Mouse (Mus musculus): ENCODE results near the gene Atxn1. TPM values are rescaled to one million over a fixed set of nuclear protein-coding genes. Genes with fewer than 3 reads are reported as not detected.

The Atxn1 gene
- polyA plus RNA-seq, 1 experiment, result 59.3 TPM

GRCm38 (mm10) chr13:45736241-45736640 lies 228.6 kb downstream of the Atxn1 start:
- TF ChIP-seq CTCF (IDR thresholded peaks at IDR 0.05; ENCODE audit: borderline replicate concordance, insufficient read depth, low read length) (no peak), POLR2A (IDR thresholded peaks at IDR 0.05; ENCODE audit: low read depth, low read length) (no peak)
- Histone ChIP-seq H3K4me1 (ENCODE audit: control insufficient read depth, insufficient read depth, low read length) (no peaks in the 10 kb centered on the region), H3K4me3 (ENCODE audit: insufficient read depth, low read length) (no peak overlapping the region), H3K27ac (ENCODE audit: insufficient read depth, low read length) (no peak overlapping the region)

DNA sequence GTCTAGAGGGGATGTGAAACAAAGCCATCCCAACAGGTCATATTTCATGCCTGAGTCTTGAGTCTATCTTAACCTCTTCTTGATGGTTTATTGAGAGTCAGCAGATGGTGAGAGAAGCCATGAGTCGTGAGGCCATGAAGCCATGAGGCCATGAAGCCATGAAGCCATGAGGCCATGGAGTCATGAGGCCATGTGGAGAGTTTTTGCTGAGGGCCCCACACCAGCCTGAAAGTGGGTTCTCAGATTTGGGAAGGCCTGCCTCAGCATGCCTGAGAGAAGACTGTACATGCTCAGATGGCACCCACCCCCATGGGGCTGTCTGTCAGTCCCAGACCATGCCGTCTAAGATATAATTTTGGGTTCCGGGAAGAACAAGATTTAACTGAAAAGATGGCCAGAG lies 229.0 kb downstream of the Atxn1 start:
- TF ChIP-seq CTCF (IDR thresholded peaks at IDR 0.05; ENCODE audit: borderline replicate concordance, insufficient read depth, low read length) (no peak), POLR2A (IDR thresholded peaks at IDR 0.05; ENCODE audit: low read depth, low read length) (no peak)

GRCm38 (mm10) chr13:45734531-45734930 lies 230.3 kb downstream of the Atxn1 start:
- H3K4me3 ChIP-seq (ENCODE audit: insufficient read depth, low read length), result no peak overlapping the region
- H3K27ac ChIP-seq (ENCODE audit: insufficient read depth, low read length), result no peak overlapping the region
- H3K4me1 ChIP-seq (ENCODE audit: control insufficient read depth, insufficient read depth, low read length), result no peaks in the 10 kb centered on the region
- TF ChIP-seq POLR2A (IDR thresholded peaks at IDR 0.05; ENCODE audit: low read depth, low read length), result no peak
- TF ChIP-seq CTCF (IDR thresholded peaks at IDR 0.05; ENCODE audit: borderline replicate concordance, insufficient read depth, low read length), result no peak

More for the DNA sequence above, 229.0 kb downstream of the Atxn1 start:
- Histone ChIP-seq H3K4me3 (ENCODE audit: insufficient read depth, low read length) (no peak overlapping the region), H3K4me1 (ENCODE audit: control insufficient read depth, insufficient read depth, low read length) (no peaks in the 10 kb centered on the region), H3K27ac (ENCODE audit: insufficient read depth, low read length) (no peak overlapping the region)

- Histone ChIP-seq H3K4me1 (ENCODE audit: control insufficient read depth, insufficient read depth, low read length) (no peaks in the 10 kb centered on the region), H3K27ac (ENCODE audit: insufficient read depth, low read length) (no peak overlapping the region), H3K4me3 (ENCODE audit: insufficient read depth, low read length) (no peak overlapping the region)
- no peak for TF ChIP-seq CTCF (IDR thresholded peaks at IDR 0.05; ENCODE audit: borderline replicate concordance, insufficient read depth, low read length)
- TF ChIP-seq POLR2A (IDR thresholded peaks at IDR 0.05; ENCODE audit: low read depth, low read length), result no peak
Observed at GRCm38 (mm10) chr13:45732590-45732989, 232.2 kb downstream of the Atxn1 start.

DNA sequence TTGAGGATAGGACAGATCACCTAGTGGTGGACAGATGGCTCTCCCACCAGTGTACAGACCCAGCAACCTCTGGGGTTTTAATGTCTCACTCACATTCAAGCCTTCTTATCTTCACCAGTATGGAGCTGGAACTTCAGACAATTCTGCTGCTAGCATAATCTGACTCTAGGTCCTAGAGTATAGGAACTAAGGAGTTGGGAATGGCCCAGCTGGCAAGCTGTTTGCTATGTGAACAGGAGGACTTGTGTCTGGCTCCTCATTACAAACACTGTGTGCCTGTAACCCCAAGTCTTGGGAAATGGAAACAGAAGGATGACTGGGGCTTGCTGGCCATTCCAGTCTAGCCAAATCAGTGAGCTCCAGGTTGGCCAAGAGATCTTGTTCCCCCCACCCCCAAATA lies 237.9 kb downstream of the Atxn1 start:
- TF ChIP-seq POLR2A (IDR thresholded peaks at IDR 0.05; ENCODE audit: low read depth, low read length) (no peak), CTCF (IDR thresholded peaks at IDR 0.05; ENCODE audit: borderline replicate concordance, insufficient read depth, low read length) (no peak)
- Histone ChIP-seq H3K4me3 (ENCODE audit: insufficient read depth, low read length) (no peak overlapping the region), H3K27ac (ENCODE audit: insufficient read depth, low read length) (no peak overlapping the region), H3K4me1 (ENCODE audit: control insufficient read depth, insufficient read depth, low read length) (no peaks in the 10 kb centered on the region)

- Histone ChIP-seq H3K27ac (ENCODE audit: insufficient read depth, low read length) (no peak overlapping the region), H3K4me3 (ENCODE audit: insufficient read depth, low read length) (no peak overlapping the region), H3K4me1 (ENCODE audit: control insufficient read depth, insufficient read depth, low read length) (no peaks in the 10 kb centered on the region)
- no peak for TF ChIP-seq POLR2A (IDR thresholded peaks at IDR 0.05; ENCODE audit: low read depth, low read length)
- no peak for TF ChIP-seq CTCF (IDR thresholded peaks at IDR 0.05; ENCODE audit: borderline replicate concordance, insufficient read depth, low read length)
Observed at GRCm38 (mm10) chr13:45726181-45726580, 238.6 kb downstream of the Atxn1 start.

GRCm38 (mm10) chr13:45724507-45725259 lies 240.1 kb downstream of the Atxn1 start:
- H3K4me1 ChIP-seq (ENCODE audit: control insufficient read depth, insufficient read depth, low read length), result no peaks in the 10 kb centered on the region
- H3K4me3 ChIP-seq (ENCODE audit: insufficient read depth, low read length), result no peak overlapping the region
- no peak overlapping the region for H3K27ac ChIP-seq (ENCODE audit: insufficient read depth, low read length)
- TF ChIP-seq POLR2A (IDR thresholded peaks at IDR 0.05; ENCODE audit: low read depth, low read length), result no peak
- TF ChIP-seq CTCF (IDR thresholded peaks at IDR 0.05; ENCODE audit: borderline replicate concordance, insufficient read depth, low read length), result no peak

DNA sequence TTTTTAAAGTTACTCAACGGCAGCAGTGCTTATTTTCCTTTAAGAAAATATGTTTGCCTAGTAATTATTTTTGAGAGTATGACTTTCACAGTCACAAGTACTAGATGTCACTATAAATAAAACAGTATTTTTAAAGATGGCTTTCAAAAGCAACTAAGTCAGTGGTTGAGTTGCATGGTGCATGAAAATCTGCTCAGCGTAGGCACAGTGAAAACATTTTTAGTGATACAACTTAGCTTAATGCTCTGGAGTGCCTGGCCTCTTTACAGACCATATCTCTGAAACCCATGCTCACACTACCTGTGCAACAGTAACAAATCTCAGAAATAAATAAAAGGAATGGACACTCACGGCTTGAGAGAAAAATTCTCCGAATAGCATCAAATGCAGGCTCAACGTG lies 241.9 kb downstream of the Atxn1 start:
- H3K27ac ChIP-seq (ENCODE audit: insufficient read depth, low read length), result no peak overlapping the region
- no peak for TF ChIP-seq POLR2A (IDR thresholded peaks at IDR 0.05; ENCODE audit: low read depth, low read length)
- no peak for TF ChIP-seq CTCF (IDR thresholded peaks at IDR 0.05; ENCODE audit: borderline replicate concordance, insufficient read depth, low read length)
- peaks cover 5% of the 10 kb centered on the region for H3K4me1 ChIP-seq (ENCODE audit: control insufficient read depth, insufficient read depth, low read length)
- H3K4me3 ChIP-seq (ENCODE audit: insufficient read depth, low read length), result no peak overlapping the region

DNA sequence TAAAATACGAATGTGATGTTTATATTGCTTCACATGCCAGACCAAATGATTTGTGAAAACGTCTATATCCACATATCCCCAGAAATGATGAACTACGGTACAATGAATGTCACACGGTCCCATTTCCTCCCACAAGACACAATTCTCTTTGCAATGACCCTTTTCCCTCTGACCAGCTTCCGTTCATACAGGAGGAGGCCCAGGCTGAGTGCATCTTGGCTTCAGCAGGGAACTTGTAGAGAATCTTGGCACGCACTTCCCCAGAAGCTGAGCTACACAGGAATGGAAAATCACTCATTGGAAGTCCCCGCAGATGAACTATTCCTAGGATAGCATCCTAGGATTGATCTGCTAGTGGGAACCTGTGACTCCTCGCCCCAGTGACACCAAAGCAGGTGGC lies 243.2 kb downstream of the Atxn1 start:
- peaks cover 8% of the 10 kb centered on the region for H3K4me1 ChIP-seq (ENCODE audit: control insufficient read depth, insufficient read depth, low read length)
- TF ChIP-seq POLR2A (IDR thresholded peaks at IDR 0.05; ENCODE audit: low read depth, low read length), result no peak
- H3K27ac ChIP-seq (ENCODE audit: insufficient read depth, low read length), result no peak overlapping the region
- H3K4me3 ChIP-seq (ENCODE audit: insufficient read depth, low read length), result no peak overlapping the region

DNA sequence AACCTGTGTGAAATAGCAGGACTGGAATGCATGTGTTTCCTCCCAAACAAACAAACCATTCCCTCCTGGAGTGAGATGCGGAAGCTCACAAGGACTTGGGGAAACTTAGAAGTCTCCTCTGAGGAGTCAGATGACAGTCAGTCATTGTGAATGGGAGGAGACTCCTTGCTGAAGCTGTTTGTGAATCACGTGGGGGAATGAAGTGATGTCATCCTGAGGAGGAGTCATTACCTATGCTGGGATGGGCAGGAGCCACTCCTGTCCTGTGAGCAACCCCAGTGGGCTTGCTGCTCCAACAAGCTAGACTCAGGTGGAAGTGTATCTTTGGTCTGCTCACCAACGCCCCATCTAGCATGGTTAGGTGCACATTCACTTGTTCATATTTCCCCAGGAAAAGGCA lies 246.0 kb downstream of the Atxn1 start:
- no peak overlapping the region for H3K4me3 ChIP-seq (ENCODE audit: insufficient read depth, low read length)
- peaks cover 11% of the 10 kb centered on the region for H3K4me1 ChIP-seq (ENCODE audit: control insufficient read depth, insufficient read depth, low read length)
- no peak for TF ChIP-seq CTCF (IDR thresholded peaks at IDR 0.05; ENCODE audit: borderline replicate concordance, insufficient read depth, low read length)
- TF ChIP-seq POLR2A (IDR thresholded peaks at IDR 0.05; ENCODE audit: low read depth, low read length), result no peak
- no peak overlapping the region for H3K27ac ChIP-seq (ENCODE audit: insufficient read depth, low read length)
